Mouse (Mus musculus) heart, postnatal 0 days (tissue): ENCODE data around the gene Fgfr2. TPM values are rescaled to one million over a fixed set of nuclear protein-coding genes. Genes with fewer than 3 reads are reported as not detected.

Source experiments
- ATAC-seq: fragments of 200-750 bp; cut with Nextera tagmentation; 2 replicates; pipeline ENCODE4 v1.8.0; 2017; ENCODE audit warnings: low read depth, moderate number of reproducible peaks, moderate library complexity; ENCODE audit not compliant: insufficient read depth
- DNase-seq: peaks from one replicate; pipeline ENCODE4 v3.0.0-alpha.2; 2016; ENCODE audit warnings: low spot score
- H3K27ac ChIP-seq: fragments of 300-500 bp; sonication (generic); 2 replicates; pipeline ENCODE4 v1.5.1; 2014; ENCODE audit warnings: low read depth, mild to moderate bottlenecking
- H3K27me3 ChIP-seq: fragments of 300-500 bp; sonication (generic); 2 replicates; pipeline ENCODE4 v1.6.1; 2014; ENCODE audit warnings: low read length, mixed read lengths; ENCODE audit not compliant: control insufficient read depth, insufficient read depth
- H3K36me3 ChIP-seq: fragments of 300-500 bp; sonication (generic); replicated peaks from 2 replicates; pipeline ENCODE4 v1.6.1; 2014; ENCODE audit warnings: low read length, mixed read lengths; ENCODE audit not compliant: control insufficient read depth, insufficient read depth
- H3K4me1 ChIP-seq: fragments of 300-500 bp; sonication (generic); 2 replicates; pipeline ENCODE4 v1.6.1; 2014; ENCODE audit warnings: antibody characterized with exemption; ENCODE audit not compliant: control insufficient read depth, insufficient read depth
- H3K4me2 ChIP-seq: fragments of 300-500 bp; sonication (generic); 2 replicates; pipeline ENCODE4 v1.6.1; 2014; ENCODE audit warnings: low read depth, mild to moderate bottlenecking, low read length, moderate library complexity
- H3K4me3 ChIP-seq: fragments of 300-500 bp; sonication (generic); 2 replicates; pipeline ENCODE4 v1.5.1; 2014; ENCODE audit warnings: low read depth, low read length
- H3K9ac ChIP-seq: fragments of 300-500 bp; sonication (generic); replicated peaks from 2 replicates; pipeline ENCODE4 v1.6.1; 2014; ENCODE audit warnings: low read depth, low read length, mixed read lengths
- H3K9me3 ChIP-seq: fragments of 300-500 bp; sonication (generic); replicated peaks from 2 replicates; pipeline ENCODE4 v1.6.1; 2016; ENCODE audit warnings: low read length; ENCODE audit not compliant: control insufficient read depth
- CTCF ChIP-seq: IDR thresholded peaks from 2 replicates; pipeline ENCODE4 v1.5.1; 2016; ENCODE audit warnings: antibody characterized with exemption, control low read depth, low read depth
- EP300 ChIP-seq: IDR thresholded peaks from 2 replicates; pipeline ENCODE4 v1.6.1; 2016; ENCODE audit warnings: antibody characterized with exemption, low read depth
- WGBS: fragments of 180-500 bp; shearing (Covaris S2); extraction: QIAGEN DNeasy Blood & Tissue Kit; methylation state at CpG from one replicate; pipeline ENCODE4 v1.1.7; 2014; 5-methylcytosine and 5-hydroxymethylcytosine counted together
- polyA plus RNA-seq: library from polyadenylated mRNA; unstranded; fragments of >200 nt; fragmentation: Nextera tagmentation; extraction: Ambion mirVana; gene quantifications from 2 replicates; pipeline ENCODE4 v1.2.1, GENCODE M21; 2015
- total RNA-seq: library from RNA; depleted of rRNA; stranded (reverse); fragments of >200 nt; gene quantifications from 2 replicates; pipeline ENCODE4 v1.2.3, GENCODE M21; 2014; ENCODE audit warnings: low replicate concordance

Fgfr2 gene
- total and polyA plus RNA-seq, 2 experiments from 2014 or later, result 3.8 to 11.5 TPM

- no peak overlapping the region for H3K27ac ChIP-seq
- no peaks in the 10 kb centered on the region for H3K27me3 ChIP-seq
- peaks cover 23% of the 10 kb centered on the region for H3K36me3 ChIP-seq
- H3K4me2 ChIP-seq, result no peak overlapping the region
- H3K9me3 ChIP-seq, result no peaks in the 10 kb centered on the region
- peak; percentile 24 for ATAC-seq
- no peaks in the 10 kb centered on the region for H3K4me1 ChIP-seq
- H3K9ac ChIP-seq, result no peak overlapping the region
- peak; percentile 31 for DNase-seq
- TF ChIP-seq EP300 (no peak), CTCF (no peak)
- 41% methylated on average over 9 of the region's 9 CpGs for WGBS
- H3K4me3 ChIP-seq, result no peak overlapping the region
Measured at GRCm38 (mm10) chr7:130527306-130527705, 2595.8 kb downstream of the Fgfr2 start.

DNA sequence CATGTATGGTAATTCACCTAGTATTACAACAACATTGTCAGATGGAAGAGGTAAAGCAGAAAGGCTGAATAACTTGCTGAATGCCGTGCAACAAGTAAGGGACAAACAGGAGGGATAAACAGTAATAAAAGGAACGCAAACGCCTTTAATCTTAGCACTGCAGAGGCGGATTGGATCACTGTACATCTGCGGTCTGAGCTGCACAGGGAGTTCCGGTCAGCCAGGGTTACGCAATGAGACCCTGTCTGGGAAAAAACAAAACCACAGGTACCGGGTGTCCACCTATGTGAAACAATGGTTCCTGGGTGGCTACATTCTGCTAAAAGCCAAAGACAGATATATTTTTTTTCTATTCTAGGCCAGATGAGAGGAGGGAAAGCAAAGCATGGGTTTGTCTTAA, 2599.7 kb downstream of the Fgfr2 start:
- Histone ChIP-seq H3K27ac (no peak overlapping the region), H3K9ac (no peak overlapping the region), H3K36me3 (no peaks in the 10 kb centered on the region), H3K4me1 (peaks cover 3% of the 10 kb centered on the region; the same call in 1 of the 2 replicates), H3K4me3 (no peak overlapping the region), H3K27me3 (no peaks in the 10 kb centered on the region), H3K9me3 (no peaks in the 10 kb centered on the region), H3K4me2 (no peak overlapping the region)
- TF ChIP-seq CTCF (no peak), EP300 (no peak)
- WGBS, result 92% methylated on average over 8 of the region's 8 CpGs
- DNase-seq (no peak), ATAC-seq (no peak)

- no peak for ATAC-seq
- no peak for DNase-seq
- H3K9me3 ChIP-seq, result no peaks in the 10 kb centered on the region
- no peaks in the 10 kb centered on the region for H3K27me3 ChIP-seq
- H3K9ac ChIP-seq, result no peak overlapping the region
- no peaks in the 10 kb centered on the region for H3K36me3 ChIP-seq
- H3K4me2 ChIP-seq, result no peak overlapping the region; the same call in 1 of the 2 replicates
- peaks cover 12% of the 10 kb centered on the region for H3K4me1 ChIP-seq
- TF ChIP-seq EP300 (no peak), CTCF (no peak)
- WGBS, result 71% methylated on average over 14 of the region's 14 CpGs
- peak overlapping the region; percentile 97 for H3K27ac ChIP-seq
- no peak overlapping the region for H3K4me3 ChIP-seq
Measured at GRCm38 (mm10) chr7:130520812-130521422, 2602.2 kb downstream of the Fgfr2 start.

DNA sequence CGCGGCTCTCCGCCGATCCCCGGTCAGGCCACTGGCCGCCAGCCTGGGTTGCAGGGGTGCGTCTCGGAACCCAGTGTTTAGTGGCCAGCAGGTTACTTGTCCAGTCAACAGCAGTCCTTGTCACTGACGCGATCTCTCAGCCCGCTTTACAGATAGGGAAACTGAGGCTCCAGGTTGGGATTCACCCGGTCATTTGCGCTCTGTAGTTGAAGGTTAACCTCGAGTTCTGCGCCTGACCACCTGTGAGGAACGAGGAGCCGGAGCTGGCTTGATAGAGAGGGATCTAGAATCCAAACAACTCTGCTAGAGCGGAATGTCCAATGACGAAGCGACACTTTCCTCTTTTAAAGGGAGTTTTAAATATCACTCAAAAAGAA, 2603.1 kb downstream of the Fgfr2 start, which contains the start of gene Ate1:
Gene Ate1 (minus strand): TSS at position 321 of the 377 bp plus-strand sequence.
- Histone ChIP-seq H3K4me2 (peak within 1 kb of the TSS; percentile 69), H3K27me3 (no peaks in the 10 kb centered on the region), H3K4me1 (peaks cover 12% of the 10 kb centered on the region), H3K27ac (peak within 1 kb of the TSS; percentile 97), H3K36me3 (0 out of 2 replicates have a peak, but pooled peaks cover 4% of the 10 kb centered on the region), H3K4me3 (peak within 1 kb of the TSS; percentile 71), H3K9ac (peak within 1 kb of the TSS; percentile 94), H3K9me3 (no peaks in the 10 kb centered on the region)
- WGBS, result 18% methylated on average over 20 of the region's 20 CpGs
- DNase-seq (no peak), ATAC-seq (no peak)
- no peak for TF ChIP-seq EP300
- no peak for TF ChIP-seq CTCF

GRCm38 (mm10) chr7:130519096-130520048, 2603.8 kb downstream of the Fgfr2 start:
- peak overlapping the region; percentile 94 for H3K9ac ChIP-seq
- ATAC-seq (peak; percentile 97), DNase-seq (peak; percentile 96)
- H3K36me3 ChIP-seq, result 0 out of 2 replicates have a peak, but pooled peaks cover 9% of the 10 kb centered on the region
- peak overlapping the region; percentile 71 for H3K4me3 ChIP-seq
- 0 out of 2 replicates have a peak, but pooled peaks have one; percentile 55 for TF ChIP-seq EP300
- TF ChIP-seq CTCF, result no peak
- no peaks in the 10 kb centered on the region for H3K9me3 ChIP-seq
- H3K27me3 ChIP-seq, result no peaks in the 10 kb centered on the region
- peaks cover 12% of the 10 kb centered on the region for H3K4me1 ChIP-seq
- H3K27ac ChIP-seq, result peak overlapping the region; percentile 97
- under 1% methylated on average over 86 of the region's 90 CpGs for WGBS
- peak overlapping the region; percentile 69 for H3K4me2 ChIP-seq
